Comparison of ENCODE assay signal across 20 mouse cellular contexts in the genomic region with DNA sequence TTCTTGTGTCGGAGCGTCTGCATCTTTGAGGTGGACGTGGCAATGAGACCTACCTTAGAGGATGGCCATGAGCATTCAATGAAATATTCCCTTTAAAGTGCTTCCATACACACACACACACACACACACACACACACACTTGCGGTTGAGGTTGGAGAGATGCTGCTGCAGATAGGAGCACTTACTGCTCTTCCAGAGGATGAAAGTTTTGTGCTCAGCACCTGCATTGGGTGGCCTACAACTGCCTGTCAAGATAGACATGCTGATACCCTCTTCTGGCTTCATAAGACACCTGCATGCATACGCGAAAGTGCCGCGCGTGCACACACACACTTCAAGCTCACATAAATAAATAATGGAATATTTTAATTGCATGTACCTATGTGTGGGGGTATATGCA.
"Had no signal": no experiment of that assay in that cellular context is flagged by ENCODE, and none has a peak within 500 bp of the region (broad histone marks: within the 10 kb centered on the region; RNA-seq: fewer than 3 reads in every experiment).

No protein-coding gene starts in this region.

- ATAC-seq: inflammation-experienced regulatory T-cells, adult 6 months; intestine, postnatal 0 days; liver, postnatal 0 days; midbrain, embryonic 16.5 days had no signal

- H3K36me3 ChIP-seq: limb, embryonic 15.5 days; lung, embryonic 15.5 days; midbrain, embryonic 12.5 days; neural tube, embryonic 13.5 days had no signal

- H3K4me3 ChIP-seq: layer of hippocampus, adult 2 months; limb, embryonic 15.5 days; lung, embryonic 15.5 days; midbrain, embryonic 12.5 days; myocyte; neural tube, embryonic 13.5 days had no signal

- H3K9ac ChIP-seq: limb, embryonic 15.5 days; liver, embryonic 14.5 days; liver, postnatal 0 days; lung, embryonic 15.5 days; midbrain, embryonic 12.5 days; neural tube, embryonic 13.5 days had no signal

- DNase-seq: kidney, adult 2 months; kidney, postnatal 25 days; layer of hippocampus, adult 9-11 months; liver, postnatal 0 days; lung, postnatal 10 days; lung, postnatal 36 days; right cerebral cortex, postnatal 25 days had no signal

- H3K27ac ChIP-seq: hindbrain, postnatal 0 days; kidney, postnatal 0 days; layer of hippocampus, adult 2 months; limb, embryonic 15.5 days; liver, embryonic 14.5 days; lung, embryonic 15.5 days; midbrain, embryonic 12.5 days; neural tube, embryonic 13.5 days had no signal

- H3K9me3 ChIP-seq: limb, embryonic 15.5 days; lung, embryonic 15.5 days; midbrain, embryonic 12.5 days; neural tube, embryonic 13.5 days had no signal

- H3K4me1 ChIP-seq: lung, embryonic 15.5 days had no signal

- H3K4me2 ChIP-seq: limb, embryonic 15.5 days; liver, embryonic 11.5 days; lung, embryonic 15.5 days; midbrain, embryonic 12.5 days; neural tube, embryonic 13.5 days had no signal
